Mouse (Mus musculus) brain, embryonic 14.5 days (tissue): Measurements from ENCODE around the gene Tfip11. TPM values are rescaled to one million over a fixed set of nuclear protein-coding genes. Genes with fewer than 3 reads are reported as not detected.

Experiments
- DNase-seq: peaks from one replicate; pipeline ENCODE4 v3.0.0-alpha.2; 2011; ENCODE audit warnings: low read depth
- CTCF ChIP-seq: fragments of 200-500 bp; IDR thresholded peaks from 2 replicates; pipeline ENCODE4 v1.5.1; 2012; ENCODE audit warnings: inconsistent platforms, mild to moderate bottlenecking, moderate library complexity, borderline replicate concordance; ENCODE audit not compliant: insufficient read depth, insufficient read length; ENCODE audit errors: extremely low read depth
- POLR2A ChIP-seq: fragments of 200-500 bp; IDR thresholded peaks from 2 replicates; pipeline ENCODE4 v1.6.1; 2012; ENCODE audit warnings: mild to moderate bottlenecking, inconsistent platforms, borderline replicate concordance; ENCODE audit not compliant: poor library complexity, insufficient read depth, insufficient read length, severe bottlenecking; ENCODE audit errors: extremely low read depth
- polyA plus RNA-seq: library from polyadenylated mRNA; depleted of rRNA; stranded (reverse); fragments of >200 nt; gene quantifications from 2 replicates; pipeline ENCODE4 v1.2.3, GENCODE M21; 2012

Tfip11 gene
- polyA plus RNA-seq, 1 experiment = 44.6 TPM

DNA sequence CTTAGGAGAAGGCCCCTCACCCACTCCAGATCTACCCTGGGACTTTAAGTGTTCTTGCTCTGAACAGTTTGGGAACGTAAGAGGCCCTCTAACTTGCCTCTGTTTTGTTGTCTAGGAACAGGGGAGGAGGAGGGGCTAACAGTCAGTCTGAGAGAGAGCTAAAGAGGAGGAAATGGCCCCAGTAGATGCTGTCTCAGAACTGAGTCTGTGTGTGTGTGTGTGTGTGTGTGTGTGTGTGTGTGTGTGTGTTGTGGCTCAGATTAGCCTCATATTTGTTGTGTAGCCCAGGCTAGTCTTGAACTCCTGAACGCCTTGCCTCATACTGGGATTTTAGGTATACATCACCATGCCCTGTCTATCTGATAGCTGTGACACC, 39.6 kb upstream of the Tfip11 start:
- DNase-seq = no peak
- TF ChIP-seq CTCF = no peak
- no peak for TF ChIP-seq POLR2A

DNA sequence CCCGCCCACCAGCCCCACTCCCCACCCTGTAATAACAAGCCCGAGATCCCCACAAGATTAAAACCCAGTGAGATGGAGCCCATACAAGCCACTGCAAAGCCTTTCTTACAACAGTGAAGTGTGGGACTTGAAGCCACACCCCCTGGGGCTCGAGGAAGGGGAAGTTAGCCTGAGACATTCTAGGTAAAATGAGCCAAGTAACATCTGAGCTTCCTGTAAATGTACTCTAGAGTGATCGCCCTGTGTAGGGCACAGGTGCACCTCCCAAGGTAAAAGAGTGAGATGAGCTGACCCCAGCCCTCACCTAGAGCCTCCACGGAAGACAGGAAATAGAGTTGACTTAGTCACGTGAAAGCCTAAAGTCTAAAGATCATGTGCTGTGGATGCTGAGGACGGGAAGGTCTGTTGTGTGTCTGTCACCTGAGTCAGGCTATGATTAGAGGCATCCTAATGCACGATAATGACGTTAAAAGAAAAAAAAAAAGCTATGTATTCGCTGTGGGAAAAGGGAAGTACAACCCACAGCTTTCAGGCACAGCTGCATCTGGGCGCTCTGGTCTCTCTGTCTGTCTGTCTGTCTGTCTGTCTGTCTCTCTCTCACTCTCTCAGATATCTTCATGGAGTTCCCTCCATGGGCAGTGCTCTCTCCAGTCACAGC, 39.0 kb upstream of the Tfip11 start:
- no peak for DNase-seq
- TF ChIP-seq POLR2A (no peak), CTCF (no peak)

DNA sequence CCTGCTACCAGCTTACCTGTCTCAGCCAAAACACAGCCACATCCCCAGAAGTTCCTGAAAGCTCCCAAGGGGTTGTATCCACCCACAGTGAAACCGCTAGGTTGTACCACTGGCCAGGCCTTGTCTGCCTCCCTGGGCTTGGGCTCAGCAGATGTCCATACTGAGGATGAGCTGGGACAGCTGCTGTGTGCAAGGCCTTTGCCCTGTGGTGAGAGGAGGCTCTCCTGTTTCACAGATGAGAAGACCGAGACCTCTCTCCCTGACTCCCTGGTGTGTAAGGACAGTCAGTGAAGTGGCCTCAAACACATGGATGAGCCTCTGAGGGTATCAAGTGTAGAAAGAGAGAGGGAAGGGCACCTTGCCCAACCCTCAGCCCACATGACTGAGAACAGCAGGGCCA, 38.5 kb upstream of the Tfip11 start:
- TF ChIP-seq CTCF = no peak
- TF ChIP-seq POLR2A = no peak
- DNase-seq = no peak

DNA sequence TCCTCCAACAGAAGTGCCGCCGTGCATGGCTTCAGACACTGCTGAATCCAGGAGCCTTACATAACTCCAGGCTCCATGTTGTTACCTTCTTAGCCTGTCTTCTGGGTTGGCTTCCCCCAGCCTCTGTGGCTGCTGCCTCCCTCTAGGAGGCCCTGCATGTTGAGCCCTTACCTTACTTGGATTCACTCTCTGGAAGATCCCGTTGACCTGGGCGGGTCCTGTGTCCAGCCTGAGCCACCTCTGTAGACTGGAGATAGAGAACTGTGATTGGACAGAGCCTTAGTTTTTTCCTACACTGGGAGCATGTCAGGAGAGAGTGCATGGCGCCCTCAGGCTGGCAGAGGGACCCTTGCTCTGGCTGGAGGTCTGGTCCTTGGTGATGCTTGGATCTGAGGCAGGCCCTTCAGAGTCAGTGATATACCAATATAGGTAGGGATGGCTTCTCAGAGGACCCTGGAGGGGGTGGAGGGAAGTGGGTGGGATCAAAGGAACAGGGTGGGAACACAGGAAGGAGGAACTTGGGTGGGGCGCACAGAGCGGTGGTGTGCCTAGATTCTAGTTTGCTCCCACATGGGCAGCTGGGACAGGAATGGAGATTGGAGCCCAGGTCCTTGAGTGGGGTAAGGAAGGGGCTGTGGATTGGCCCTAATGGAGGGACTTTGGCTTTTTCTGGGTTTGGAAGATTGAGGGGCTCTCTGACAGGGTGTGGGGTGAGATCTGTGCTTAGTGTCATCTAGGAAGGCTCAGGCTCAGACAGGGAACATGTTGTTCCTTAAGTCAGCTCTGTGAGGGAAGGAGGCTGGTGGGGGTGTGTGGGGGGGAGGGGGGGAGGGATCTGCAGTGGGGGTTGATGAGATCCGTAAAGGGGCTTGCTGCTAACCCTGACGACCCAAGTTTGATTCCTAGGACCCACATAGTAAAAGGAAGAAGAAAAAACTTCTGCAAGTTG, 37.7 kb upstream of the Tfip11 start:
- TF ChIP-seq POLR2A = no peak
- TF ChIP-seq CTCF = no peak
- DNase-seq = no peak

DNA sequence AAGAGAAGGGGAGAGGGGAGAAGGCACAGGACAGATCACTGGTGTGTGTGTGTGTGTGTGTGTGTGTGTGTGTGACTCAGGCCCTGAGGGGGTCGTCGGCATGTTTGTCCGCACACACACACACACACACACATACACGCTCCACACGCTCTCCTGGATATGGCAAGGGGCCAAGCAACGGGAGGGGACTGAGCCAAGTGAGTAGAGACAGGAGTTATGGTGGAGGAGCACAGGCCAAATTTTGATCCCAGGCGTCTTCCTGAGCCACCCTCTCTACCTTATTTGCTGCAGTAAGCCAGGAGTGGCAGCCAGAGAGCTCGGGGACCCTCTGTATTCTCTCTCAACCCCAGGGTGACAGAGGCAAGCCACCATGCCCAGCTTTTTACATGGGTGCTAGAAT, 36.9 kb upstream of the Tfip11 start:
- TF ChIP-seq CTCF (no peak), POLR2A (no peak)
- peak; percentile 58 for DNase-seq

DNA sequence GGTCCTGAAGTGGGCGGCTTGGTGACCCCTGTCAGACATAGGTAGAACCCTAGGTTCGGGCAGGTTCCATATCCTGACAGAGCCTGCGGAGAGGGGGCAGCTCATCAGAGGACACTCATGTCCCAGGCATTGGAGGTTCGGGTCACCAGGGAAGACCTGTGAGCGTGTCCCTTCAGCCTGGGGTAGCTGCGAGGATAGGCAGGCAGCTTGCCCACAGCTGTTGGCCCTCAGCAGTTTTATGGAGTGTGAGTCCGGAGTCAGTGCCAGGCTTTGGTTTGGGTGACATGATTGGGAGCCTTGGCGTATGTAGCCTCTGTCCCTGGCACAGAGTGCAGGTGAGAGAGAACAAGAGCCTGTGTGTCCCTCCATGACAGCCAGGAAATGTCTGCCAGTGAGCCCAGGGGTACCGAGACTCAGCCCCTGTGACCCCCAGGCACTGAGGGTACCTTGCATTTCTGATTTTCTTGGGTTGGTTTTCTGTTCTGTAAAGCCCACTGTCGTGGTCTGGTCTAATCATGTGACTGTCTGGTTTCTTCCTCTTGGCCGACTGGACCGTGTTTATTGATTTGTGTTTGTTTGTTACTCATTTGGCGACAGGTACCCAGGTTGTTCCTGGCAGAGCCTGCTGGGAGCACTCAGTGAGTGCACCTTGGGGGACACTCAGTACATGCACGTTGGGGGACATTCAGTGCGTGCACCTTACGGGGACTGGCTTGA, 36.2 kb upstream of the Tfip11 start:
- no peak for TF ChIP-seq CTCF
- no peak for TF ChIP-seq POLR2A
- no peak for DNase-seq

DNA sequence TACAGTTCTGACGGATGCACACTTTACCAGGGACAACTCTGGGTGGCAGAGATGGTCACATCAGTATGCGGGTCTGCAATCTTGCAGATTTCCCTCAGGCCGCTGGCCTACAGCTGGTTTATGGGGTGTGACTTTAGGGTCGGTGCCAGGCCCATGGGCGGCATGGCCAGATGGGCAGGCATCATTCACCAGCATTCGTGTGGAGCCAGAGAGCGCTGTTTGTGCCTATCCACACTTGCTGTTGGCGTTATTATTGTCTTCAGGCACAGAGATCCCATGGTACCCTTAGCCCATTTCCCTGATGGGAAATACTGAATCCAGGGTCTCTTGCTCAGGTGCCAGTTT, 35.6 kb upstream of the Tfip11 start:
- TF ChIP-seq CTCF = no peak
- no peak for TF ChIP-seq POLR2A

DNA sequence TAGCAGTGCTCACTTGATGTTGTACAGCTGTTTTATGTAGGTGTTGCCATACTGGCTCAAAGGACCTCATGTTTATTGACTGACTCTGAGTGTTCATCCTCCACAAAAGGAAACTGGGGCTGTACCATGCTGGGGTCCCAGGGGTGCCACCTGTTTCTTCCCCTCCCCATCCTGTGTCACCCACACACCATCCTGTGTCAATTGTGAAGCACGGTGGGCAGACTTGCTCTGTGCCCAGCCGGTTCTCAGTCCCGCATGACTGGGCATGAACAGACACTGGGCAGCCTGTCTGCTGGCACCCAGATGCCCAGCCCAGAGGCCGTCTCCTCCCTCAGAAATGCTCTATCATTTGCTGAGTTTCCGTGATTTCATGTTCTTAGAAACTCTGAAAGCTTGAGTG, 34.3 kb upstream of the Tfip11 start:
- DNase-seq = no peak
- no peak for TF ChIP-seq CTCF
- no peak for TF ChIP-seq POLR2A

More for the DNA sequence above, 35.6 kb upstream of the Tfip11 start:
- no peak for DNase-seq

DNA sequence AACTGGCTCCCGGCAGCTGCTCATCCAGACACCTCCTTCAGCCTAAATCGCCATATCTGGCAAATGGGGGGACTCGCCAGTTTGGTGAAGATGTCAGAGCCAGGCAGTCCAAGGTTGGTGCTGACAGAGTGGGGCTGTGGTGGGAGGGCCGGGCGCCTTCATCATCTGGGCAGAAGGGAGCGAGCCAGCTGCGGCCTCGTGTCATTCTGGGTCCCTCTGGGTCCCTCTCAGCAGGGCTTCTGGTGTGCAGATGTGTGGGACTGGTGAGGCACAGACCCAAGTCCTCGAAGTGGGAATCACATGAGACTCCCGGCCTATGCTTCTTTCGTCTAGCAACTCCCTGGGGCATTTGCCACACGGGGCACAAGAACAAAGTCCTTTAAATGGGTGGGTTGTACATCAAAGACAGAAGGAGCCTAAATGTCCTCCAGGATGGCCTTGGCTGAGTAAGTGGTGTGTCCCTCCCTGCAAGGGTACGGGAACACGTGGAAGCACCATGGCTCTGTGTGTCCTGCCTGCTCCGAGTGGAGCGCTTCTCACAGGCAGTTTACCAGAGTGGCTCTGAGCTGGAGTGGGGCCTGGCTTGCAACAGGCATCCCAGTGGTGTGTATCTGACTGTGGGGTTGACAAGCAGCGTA, 33.7 kb upstream of the Tfip11 start:
- no peak for DNase-seq

DNA sequence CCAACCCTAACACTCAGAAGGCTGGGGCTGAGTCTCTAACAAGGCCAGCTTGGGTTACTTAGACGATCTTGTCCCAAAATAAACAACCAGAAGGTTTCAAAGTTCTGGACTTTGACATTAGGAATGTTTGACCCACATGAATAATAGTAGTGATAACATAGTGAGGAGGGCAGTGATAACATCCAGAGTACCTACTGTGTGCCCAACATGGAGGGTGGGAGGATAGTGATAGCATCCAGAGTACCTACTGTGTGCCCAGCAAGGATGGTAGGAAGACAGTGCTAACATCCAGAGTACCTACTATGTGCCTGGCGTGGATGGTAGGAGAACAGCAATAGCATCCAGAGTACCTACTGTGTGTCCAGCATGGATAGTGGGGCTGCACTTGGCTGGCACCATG, 32.4 kb upstream of the Tfip11 start:
- no peak for DNase-seq
- no peak for TF ChIP-seq POLR2A
- no peak for TF ChIP-seq CTCF

More for the DNA sequence above, 33.7 kb upstream of the Tfip11 start:
- TF ChIP-seq POLR2A (no peak), CTCF (no peak)

DNA sequence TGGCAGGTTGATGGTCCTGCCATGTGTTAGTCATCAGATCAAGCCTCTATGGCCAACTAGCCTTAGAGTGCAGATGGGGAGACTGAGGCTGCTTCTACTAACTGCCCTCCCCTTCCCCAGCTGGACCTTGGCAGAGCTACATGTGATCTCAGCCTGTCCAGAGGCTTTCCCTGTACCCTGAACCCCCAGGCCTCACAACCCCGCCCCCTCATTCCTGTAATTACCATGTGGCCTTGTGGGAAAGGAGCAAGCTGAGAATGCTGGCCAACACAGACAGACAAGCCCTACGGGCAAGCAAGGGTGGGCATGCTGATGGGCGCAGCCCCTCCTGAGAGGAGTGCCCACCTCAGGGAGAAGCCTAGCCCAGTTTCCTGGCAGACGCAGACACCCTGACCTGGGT, 31.5 kb upstream of the Tfip11 start:
- TF ChIP-seq POLR2A (no peak), CTCF (no peak)
- DNase-seq = no peak

DNA sequence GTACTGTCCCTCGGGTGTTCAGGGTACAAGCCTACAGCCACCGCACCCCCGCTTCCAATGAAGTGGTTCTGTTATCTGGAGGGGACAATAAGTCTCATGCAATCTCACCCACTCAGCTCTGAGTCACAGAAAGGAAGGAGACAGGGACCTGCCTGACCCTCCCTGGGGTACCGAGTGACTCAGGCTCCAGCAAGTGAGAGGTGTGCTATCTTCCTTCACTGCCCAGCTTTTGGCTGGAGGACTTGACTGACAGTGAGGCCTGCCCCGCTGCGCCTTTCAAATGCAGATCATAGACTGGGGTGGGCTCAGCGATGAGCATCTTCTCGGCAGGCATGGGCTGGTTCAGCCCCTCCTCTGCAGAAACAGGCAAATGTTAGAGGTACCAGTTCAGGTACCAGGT, 31.0 kb upstream of the Tfip11 start:
- DNase-seq = no peak
- no peak for TF ChIP-seq CTCF
- TF ChIP-seq POLR2A = no peak

DNA sequence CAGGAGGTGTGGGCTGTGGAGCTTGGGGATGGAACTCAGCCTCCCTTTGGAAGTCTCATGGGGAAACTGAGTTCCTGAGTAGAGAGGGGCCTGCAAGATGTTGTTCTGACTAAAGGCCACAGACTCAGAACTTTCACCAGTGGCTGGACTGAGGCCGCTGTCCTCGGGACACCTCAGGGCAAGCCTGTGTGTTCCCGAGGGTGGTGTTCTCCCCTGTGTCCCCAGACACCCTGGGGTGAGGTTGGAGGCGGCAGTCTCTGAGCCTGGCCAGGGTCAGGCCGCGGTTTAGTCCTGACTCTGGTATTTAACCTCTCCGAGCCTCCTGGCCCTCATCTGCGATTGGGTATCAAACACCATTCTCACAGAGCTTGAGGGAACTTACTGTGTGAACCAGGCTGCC, 30.6 kb upstream of the Tfip11 start:
- TF ChIP-seq POLR2A (no peak), CTCF (no peak)
- no peak for DNase-seq
